Mouse (Mus musculus): ENCODE results near the gene Atp8a2. TPM values are rescaled to one million over a fixed set of nuclear protein-coding genes. Genes with fewer than 3 reads are reported as not detected.

Atp8a2 gene
- total and polyA plus RNA-seq, 3 experiments, result 0.11 TPM; not detected in 2

GRCm38 (mm10) chr14:59876525-59876924 is 320.5 kb downstream of the Atp8a2 start:
- Histone ChIP-seq H3K4me3 (ENCODE audit: low read depth, low read length) (no peak overlapping the region), H3K4me1 (ENCODE audit: insufficient read depth, low read depth, low read length) (no peaks in the 10 kb centered on the region), H3K27me3 (ENCODE audit: insufficient read depth, low read length) (no peaks in the 10 kb centered on the region), H3K9me3 (replicated peaks) (peaks cover 31% of the 10 kb centered on the region), H3K36me3 (replicated peaks) (no peaks in the 10 kb centered on the region)
- no peak for DNase-seq (ENCODE audit: low spot score)
- TF ChIP-seq GATA1 (IDR thresholded peaks at IDR 0.05; ENCODE audit: borderline replicate concordance, low read length) (no peak), TAL1 (conservative IDR thresholded peaks at IDR 0.05; ENCODE audit: low read depth, low read length) (no peak), POLR2AphosphoS5 (IDR thresholded peaks at IDR 0.05; ENCODE audit: insufficient replicate concordance, low read depth, low read length) (no peak), GATA2 (IDR thresholded peaks at IDR 0.05; ENCODE audit: borderline replicate concordance, low read depth, low read length) (no peak), CTCF (IDR thresholded peaks at IDR 0.05; ENCODE audit: low read depth, low read length) (no peak)
- ATAC-seq (ENCODE audit: extremely low read depth, insufficient number of reproducible peaks, low FRiP score, poor library complexity, severe bottlenecking), result no peak

- Histone ChIP-seq H3K4me3 (ENCODE audit: low read depth, low read length) (no peak overlapping the region), H3K9me3 (replicated peaks) (peaks cover 36% of the 10 kb centered on the region), H3K4me1 (ENCODE audit: insufficient read depth, low read depth, low read length) (no peaks in the 10 kb centered on the region), H3K27me3 (ENCODE audit: insufficient read depth, low read length) (no peaks in the 10 kb centered on the region), H3K36me3 (replicated peaks) (no peaks in the 10 kb centered on the region)
- ATAC-seq (ENCODE audit: extremely low read depth, insufficient number of reproducible peaks, low FRiP score, poor library complexity, severe bottlenecking) (no peak), DNase-seq (ENCODE audit: low spot score) (no peak)
- TF ChIP-seq TAL1 (conservative IDR thresholded peaks at IDR 0.05; ENCODE audit: low read depth, low read length), result no peak
Observed at GRCm38 (mm10) chr14:59868369-59868768, 328.6 kb downstream of the Atp8a2 start.

GRCm38 (mm10) chr14:59867749-59868148 is 329.2 kb downstream of the Atp8a2 start:
- TF ChIP-seq POLR2AphosphoS5 (IDR thresholded peaks at IDR 0.05; ENCODE audit: insufficient replicate concordance, low read depth, low read length) (no peak), CTCF (IDR thresholded peaks at IDR 0.05; ENCODE audit: low read depth, low read length) (no peak), GATA1 (IDR thresholded peaks at IDR 0.05; ENCODE audit: borderline replicate concordance, low read length) (no peak), GATA2 (IDR thresholded peaks at IDR 0.05; ENCODE audit: borderline replicate concordance, low read depth, low read length) (no peak), TAL1 (conservative IDR thresholded peaks at IDR 0.05; ENCODE audit: low read depth, low read length) (no peak)

GRCm38 (mm10) chr14:59866001-59866400 is 331.0 kb downstream of the Atp8a2 start:
- no peak overlapping the region for H3K4me3 ChIP-seq (ENCODE audit: low read depth, low read length)
- TF ChIP-seq GATA1 (IDR thresholded peaks at IDR 0.05; ENCODE audit: borderline replicate concordance, low read length) (no peak), TAL1 (conservative IDR thresholded peaks at IDR 0.05; ENCODE audit: low read depth, low read length) (no peak), POLR2AphosphoS5 (IDR thresholded peaks at IDR 0.05; ENCODE audit: insufficient replicate concordance, low read depth, low read length) (no peak), CTCF (IDR thresholded peaks at IDR 0.05; ENCODE audit: low read depth, low read length) (no peak), GATA2 (IDR thresholded peaks at IDR 0.05; ENCODE audit: borderline replicate concordance, low read depth, low read length) (no peak)
- DNase-seq (ENCODE audit: low spot score) (no peak), ATAC-seq (ENCODE audit: extremely low read depth, insufficient number of reproducible peaks, low FRiP score, poor library complexity, severe bottlenecking) (no peak)
- no peaks in the 10 kb centered on the region for H3K36me3 ChIP-seq (replicated peaks)
- H3K4me1 ChIP-seq (ENCODE audit: insufficient read depth, low read depth, low read length), result no peaks in the 10 kb centered on the region
- no peaks in the 10 kb centered on the region for H3K27me3 ChIP-seq (ENCODE audit: insufficient read depth, low read length)
- H3K9me3 ChIP-seq (replicated peaks), result peaks cover 23% of the 10 kb centered on the region

More at GRCm38 (mm10) chr14:59867749-59868148, 329.2 kb downstream of the Atp8a2 start:
- Histone ChIP-seq H3K9me3 (replicated peaks) (peaks cover 32% of the 10 kb centered on the region), H3K4me1 (ENCODE audit: insufficient read depth, low read depth, low read length) (no peaks in the 10 kb centered on the region), H3K36me3 (replicated peaks) (no peaks in the 10 kb centered on the region), H3K27me3 (ENCODE audit: insufficient read depth, low read length) (no peaks in the 10 kb centered on the region), H3K4me3 (ENCODE audit: low read depth, low read length) (no peak overlapping the region)
- DNase-seq (ENCODE audit: low spot score) (no peak), ATAC-seq (ENCODE audit: extremely low read depth, insufficient number of reproducible peaks, low FRiP score, poor library complexity, severe bottlenecking) (no peak)

- TF ChIP-seq GATA1 (IDR thresholded peaks at IDR 0.05; ENCODE audit: borderline replicate concordance, low read length) (no peak), TAL1 (conservative IDR thresholded peaks at IDR 0.05; ENCODE audit: low read depth, low read length) (no peak), POLR2AphosphoS5 (IDR thresholded peaks at IDR 0.05; ENCODE audit: insufficient replicate concordance, low read depth, low read length) (no peak), GATA2 (IDR thresholded peaks at IDR 0.05; ENCODE audit: borderline replicate concordance, low read depth, low read length) (no peak), CTCF (IDR thresholded peaks at IDR 0.05; ENCODE audit: low read depth, low read length) (no peak)
- H3K36me3 ChIP-seq (replicated peaks), result no peaks in the 10 kb centered on the region
Observed at GRCm38 (mm10) chr14:59862351-59862750, 334.6 kb downstream of the Atp8a2 start.

GRCm38 (mm10) chr14:59859830-59860229 is 337.1 kb downstream of the Atp8a2 start:
- Histone ChIP-seq H3K27me3 (ENCODE audit: insufficient read depth, low read length) (no peaks in the 10 kb centered on the region), H3K36me3 (replicated peaks) (no peaks in the 10 kb centered on the region), H3K9me3 (replicated peaks) (peaks cover 29% of the 10 kb centered on the region), H3K4me3 (ENCODE audit: low read depth, low read length) (peak overlapping the region; percentile 14; the same call in 1 of the 2 replicates), H3K4me1 (ENCODE audit: insufficient read depth, low read depth, low read length) (no peaks in the 10 kb centered on the region)
- ATAC-seq (ENCODE audit: extremely low read depth, insufficient number of reproducible peaks, low FRiP score, poor library complexity, severe bottlenecking) (no peak), DNase-seq (ENCODE audit: low spot score) (no peak)
- no peak for TF ChIP-seq TAL1 (conservative IDR thresholded peaks at IDR 0.05; ENCODE audit: low read depth, low read length)

More at GRCm38 (mm10) chr14:59862351-59862750, 334.6 kb downstream of the Atp8a2 start:
- H3K4me3 ChIP-seq (ENCODE audit: low read depth, low read length), result no peak overlapping the region
- H3K9me3 ChIP-seq (replicated peaks), result peaks cover 26% of the 10 kb centered on the region
- no peaks in the 10 kb centered on the region for H3K27me3 ChIP-seq (ENCODE audit: insufficient read depth, low read length)
- no peak for DNase-seq (ENCODE audit: low spot score)
- no peaks in the 10 kb centered on the region for H3K4me1 ChIP-seq (ENCODE audit: insufficient read depth, low read depth, low read length)
- ATAC-seq (ENCODE audit: extremely low read depth, insufficient number of reproducible peaks, low FRiP score, poor library complexity, severe bottlenecking), result no peak
